Mouse (Mus musculus): ENCODE data around the gene Stip1. TPM values are rescaled to one million over a fixed set of nuclear protein-coding genes. Genes with fewer than 3 reads are reported as not detected.

The Stip1 gene
- polyA plus RNA-seq, 1 experiment from 2014 or later = 248 TPM

- peaks cover 54% of the 10 kb centered on the region for H3K27me3 ChIP-seq
- H3K36me3 ChIP-seq = no peaks in the 10 kb centered on the region
- peak overlapping the region; percentile 71; the same call in 1 of the 2 replicates for H3K27ac ChIP-seq (replicated peaks)
- peaks cover 90% of the 10 kb centered on the region for H3K4me1 ChIP-seq (replicated peaks)
- ATAC-seq (ENCODE audit: low read depth) = no peak
- H3K4me3 ChIP-seq = no peak overlapping the region
- H3K9me3 ChIP-seq = no peaks in the 10 kb centered on the region
- H3K9ac ChIP-seq = no peak overlapping the region
- WGBS = 3% methylated on average over 4 of the region's 4 CpGs
- H3K4me2 ChIP-seq = peak overlapping the region; percentile 36
Measured at GRCm38 (mm10) chr19:7070775-7071174, 31.0 kb upstream of the Stip1 start.

- no peak for ATAC-seq (ENCODE audit: low read depth)
- peaks cover 97% of the 10 kb centered on the region for H3K4me1 ChIP-seq (replicated peaks)
- no peaks in the 10 kb centered on the region for H3K36me3 ChIP-seq
- H3K4me3 ChIP-seq = no peak overlapping the region
- H3K27ac ChIP-seq (replicated peaks) = peak overlapping the region; percentile 71
- WGBS = 1% methylated on average over 33 of the region's 35 CpGs
- no peaks in the 10 kb centered on the region for H3K9me3 ChIP-seq
- peak overlapping the region; percentile 36 for H3K4me2 ChIP-seq
- peaks cover 54% of the 10 kb centered on the region for H3K27me3 ChIP-seq
- peak overlapping the region; percentile 55 for H3K9ac ChIP-seq
Measured at GRCm38 (mm10) chr19:7069781-7070763, 30.3 kb upstream of the Stip1 start.

- H3K9me3 ChIP-seq = no peaks in the 10 kb centered on the region
- H3K4me3 ChIP-seq = no peak overlapping the region
- H3K27ac ChIP-seq (replicated peaks) = peak overlapping the region; percentile 71
- peak overlapping the region; percentile 29 for H3K4me2 ChIP-seq
- peaks cover 43% of the 10 kb centered on the region for H3K27me3 ChIP-seq
- peaks cover 93% of the 10 kb centered on the region for H3K4me1 ChIP-seq (replicated peaks)
- 0 out of 2 replicates have a peak, but pooled peaks have one; percentile 8 for ATAC-seq (ENCODE audit: low read depth)
- H3K36me3 ChIP-seq = no peaks in the 10 kb centered on the region
- 15% methylated on average over 11 of the region's 11 CpGs for WGBS
- H3K9ac ChIP-seq = peak overlapping the region; percentile 55; the same call in 1 of the 2 replicates
Measured at GRCm38 (mm10) chr19:7068661-7069531, 29.1 kb upstream of the Stip1 start.

GRCm38 (mm10) chr19:7068136-7068535 lies 28.4 kb upstream of the Stip1 start:
- Histone ChIP-seq H3K36me3 (no peaks in the 10 kb centered on the region), H3K4me3 (no peak overlapping the region), H3K27ac (replicated peaks) (peak overlapping the region; percentile 71), H3K27me3 (peaks cover 43% of the 10 kb centered on the region), H3K9me3 (no peaks in the 10 kb centered on the region), H3K4me1 (replicated peaks) (peaks cover 85% of the 10 kb centered on the region), H3K4me2 (peak overlapping the region; percentile 29), H3K9ac (peak overlapping the region; percentile 13)
- ATAC-seq (ENCODE audit: low read depth) = peak; percentile 21
- 1% methylated on average over 14 of the region's 14 CpGs for WGBS

- Histone ChIP-seq H3K9ac (peak overlapping the region; percentile 52), H3K4me2 (peak overlapping the region; percentile 29), H3K4me3 (no peak overlapping the region), H3K4me1 (replicated peaks) (peaks cover 79% of the 10 kb centered on the region), H3K27me3 (peaks cover 42% of the 10 kb centered on the region), H3K9me3 (no peaks in the 10 kb centered on the region), H3K27ac (replicated peaks) (no peak overlapping the region; the same call in 1 of the 2 replicates), H3K36me3 (no peaks in the 10 kb centered on the region)
- WGBS = 45% methylated on average over 20 of the region's 20 CpGs
- ATAC-seq (ENCODE audit: low read depth) = 0 out of 2 replicates have a peak, but pooled peaks have one; percentile 0
Measured at GRCm38 (mm10) chr19:7067344-7068050, 27.7 kb upstream of the Stip1 start.

GRCm38 (mm10) chr19:7066828-7067342 lies 27.1 kb upstream of the Stip1 start:
- Histone ChIP-seq H3K9me3 (no peaks in the 10 kb centered on the region), H3K27me3 (peaks cover 36% of the 10 kb centered on the region), H3K4me2 (peak overlapping the region; percentile 28), H3K36me3 (no peaks in the 10 kb centered on the region), H3K9ac (peak overlapping the region; percentile 52; the same call in 1 of the 2 replicates), H3K4me1 (replicated peaks) (peaks cover 73% of the 10 kb centered on the region), H3K4me3 (no peak overlapping the region), H3K27ac (replicated peaks) (0 out of 2 replicates have a peak overlapping the region, but pooled peaks have one; percentile 38)
- no peak for ATAC-seq (ENCODE audit: low read depth)
- 33% methylated on average over 7 of the region's 8 CpGs for WGBS

GRCm38 (mm10) chr19:7066034-7066827 lies 26.5 kb upstream of the Stip1 start:
- Histone ChIP-seq H3K36me3 (no peaks in the 10 kb centered on the region), H3K27ac (replicated peaks) (0 out of 2 replicates have a peak overlapping the region, but pooled peaks have one; percentile 38), H3K4me1 (replicated peaks) (peaks cover 66% of the 10 kb centered on the region), H3K4me2 (peak overlapping the region; percentile 28), H3K9ac (peak overlapping the region; percentile 52), H3K4me3 (no peak overlapping the region), H3K27me3 (peaks cover 36% of the 10 kb centered on the region), H3K9me3 (no peaks in the 10 kb centered on the region)
- no peak for ATAC-seq (ENCODE audit: low read depth)
- whole genome bisulfite sequencing = 24% methylated on average over 15 of the region's 15 CpGs

- WGBS = 2% methylated on average over 3 of the region's 3 CpGs
- H3K27ac ChIP-seq (replicated peaks) = no peak overlapping the region
- no peak overlapping the region for H3K4me2 ChIP-seq
- H3K9ac ChIP-seq = no peak overlapping the region
- no peaks in the 10 kb centered on the region for H3K9me3 ChIP-seq
- ATAC-seq (ENCODE audit: low read depth) = peak; percentile 26
- H3K4me1 ChIP-seq (replicated peaks) = peaks cover 49% of the 10 kb centered on the region
- peaks cover 49% of the 10 kb centered on the region for H3K27me3 ChIP-seq
- H3K4me3 ChIP-seq = no peak overlapping the region
- no peaks in the 10 kb centered on the region for H3K36me3 ChIP-seq
Measured at GRCm38 (mm10) chr19:7064571-7064970, 24.8 kb upstream of the Stip1 start.

GRCm38 (mm10) chr19:7062916-7063315 lies 23.1 kb upstream of the Stip1 start:
- Histone ChIP-seq H3K27ac (replicated peaks) (no peak overlapping the region), H3K27me3 (peaks cover 66% of the 10 kb centered on the region), H3K9ac (no peak overlapping the region), H3K4me2 (no peak overlapping the region), H3K4me1 (replicated peaks) (peaks cover 39% of the 10 kb centered on the region), H3K4me3 (no peak overlapping the region), H3K9me3 (no peaks in the 10 kb centered on the region), H3K36me3 (no peaks in the 10 kb centered on the region)
- ATAC-seq (ENCODE audit: low read depth) = no peak
- WGBS = 93% methylated on average over 8 of the region's 8 CpGs

- Histone ChIP-seq H3K27me3 (peaks cover 72% of the 10 kb centered on the region), H3K9ac (no peak overlapping the region), H3K4me3 (no peak overlapping the region), H3K4me2 (no peak overlapping the region), H3K36me3 (no peaks in the 10 kb centered on the region), H3K9me3 (no peaks in the 10 kb centered on the region), H3K27ac (replicated peaks) (no peak overlapping the region), H3K4me1 (replicated peaks) (peaks cover 39% of the 10 kb centered on the region)
- ATAC-seq (ENCODE audit: low read depth) = no peak
- WGBS = 87% methylated on average over 5 of the region's 5 CpGs
Measured at GRCm38 (mm10) chr19:7062110-7062509, 22.3 kb upstream of the Stip1 start.

All from neural tube, embryonic 13.5 days (tissue).